Mouse (Mus musculus) heart, postnatal 0 days (tissue): ENCODE measurements at regions not wholly inside any gene's neighbourhood (a gene's known extent, or its start where the extent isn't known, plus 50 kb on each side); places are given as distances from the start of the nearest gene placed in this dataset.

Source experiments
- CTCF ChIP-seq: IDR thresholded peaks from 2 replicates; pipeline ENCODE4 v1.5.1; 2016; ENCODE audit warnings: antibody characterized with exemption, control low read depth, low read depth
- EP300 ChIP-seq: IDR thresholded peaks from 2 replicates; pipeline ENCODE4 v1.6.1; 2016; ENCODE audit warnings: antibody characterized with exemption, low read depth

GRCm38 (mm10) chr10:87752117-87752516 lies 105.9 kb upstream of the Igf1 start:
- TF ChIP-seq CTCF, result no peak
- TF ChIP-seq EP300, result no peak
